Mouse (Mus musculus) spleen, adult 2 months (tissue): Measurements from ENCODE around the gene Ap2b1. TPM values are rescaled to one million over a fixed set of nuclear protein-coding genes. Genes with fewer than 3 reads are reported as not detected.
A peak's percentile ranks its signal among the peaks of the same experiment; 100 is the strongest.

Experiments used
- DNase-seq, 2 experiments: peaks; one replicate each; pipeline versions ENCODE4 v3.0.0 to v3.0.0-alpha.2; 2012 to 2021; ENCODE audit warnings: low spot score in 2 of 2, low read depth in 1 of 2
- H3K27ac ChIP-seq: fragments of 200-500 bp; 2 replicates; pipeline ENCODE4 v1.5.1; 2012; ENCODE audit warnings: low read length, inconsistent platforms; ENCODE audit not compliant: insufficient read depth
- H3K27me3 ChIP-seq: fragments of 200-500 bp; 2 replicates; pipeline ENCODE4 v1.6.1; 2012; ENCODE audit warnings: mild to moderate bottlenecking, moderate library complexity, low read length, inconsistent platforms; ENCODE audit not compliant: control insufficient read depth, insufficient read depth
- H3K36me3 ChIP-seq: fragments of 200-500 bp; 2 replicates; pipeline ENCODE4 v1.6.1; 2012; ENCODE audit warnings: mild to moderate bottlenecking, low read length, inconsistent platforms; ENCODE audit not compliant: control insufficient read depth, insufficient read depth
- H3K4me1 ChIP-seq: fragments of 200-500 bp; 2 replicates; pipeline ENCODE4 v1.6.1; 2011; ENCODE audit warnings: inconsistent platforms; ENCODE audit not compliant: control insufficient read depth, insufficient read depth, insufficient read length
- H3K4me3 ChIP-seq: fragments of 200-500 bp; 2 replicates; pipeline ENCODE4 v1.5.1; 2011; ENCODE audit warnings: mild to moderate bottlenecking, inconsistent platforms; ENCODE audit not compliant: insufficient read depth, insufficient read length; ENCODE audit errors: extremely low read depth
- CTCF ChIP-seq: fragments of 200-500 bp; IDR thresholded peaks from 2 replicates; pipeline ENCODE4 v1.5.1; 2011; ENCODE audit warnings: mild to moderate bottlenecking, inconsistent platforms; ENCODE audit not compliant: insufficient read depth, insufficient read length, insufficient replicate concordance; ENCODE audit errors: extremely low read depth
- POLR2A ChIP-seq: fragments of 200-500 bp; IDR thresholded peaks from 2 replicates; pipeline ENCODE4 v1.6.1; 2011; ENCODE audit warnings: low read depth, low read length, inconsistent platforms
- WGBS: fragments of 180-500 bp; shearing (Covaris S2); methylation state at CpG from one replicate; pipeline ENCODE4 v1.1.7; 2018; 5-methylcytosine and 5-hydroxymethylcytosine counted together
- polyA plus RNA-seq: library from polyadenylated mRNA; depleted of rRNA; stranded (reverse); fragments of >200 nt; gene quantifications from 2 replicates; pipeline ENCODE4 v1.2.3, GENCODE M21; 2012

Ap2b1 gene
- polyA plus RNA-seq, 1 experiment: 26.1 TPM

GRCm38 (mm10) chr11:83271951-83272843 lies 26.6 kb upstream of the Ap2b1 start:
- Histone ChIP-seq H3K4me3 (no peak overlapping the region), H3K36me3 (no peaks in the 10 kb centered on the region), H3K4me1 (no peaks in the 10 kb centered on the region; the same call in 1 of the 2 replicates), H3K27me3 (no peaks in the 10 kb centered on the region), H3K27ac (no peak overlapping the region)
- 18% methylated on average over 2 of the region's 2 CpGs for WGBS
- 0 out of 2 replicates have a peak, but pooled peaks have one; percentile 1 for TF ChIP-seq CTCF
- no peak for TF ChIP-seq POLR2A
- peak; percentile 44 to 49 for DNase-seq

- Histone ChIP-seq H3K27ac (no peak overlapping the region), H3K27me3 (no peaks in the 10 kb centered on the region; the same call in 1 of the 2 replicates), H3K4me3 (no peak overlapping the region), H3K4me1 (no peaks in the 10 kb centered on the region), H3K36me3 (no peaks in the 10 kb centered on the region)
- WGBS: 69% methylated on average over 7 of the region's 7 CpGs
- no peak for TF ChIP-seq CTCF
- no peak for TF ChIP-seq POLR2A
- no peak for DNase-seq
These were observed 22.6 kb upstream of the Ap2b1 start for GRCm38 (mm10) chr11:83276251-83276650.

- no peak for DNase-seq
- Histone ChIP-seq H3K4me3 (no peak overlapping the region), H3K4me1 (no peaks in the 10 kb centered on the region), H3K36me3 (no peaks in the 10 kb centered on the region), H3K27ac (no peak overlapping the region), H3K27me3 (no peaks in the 10 kb centered on the region; the same call in 1 of the 2 replicates)
- WGBS: 95% methylated on average over 4 of the region's 4 CpGs
- TF ChIP-seq CTCF: no peak
- no peak for TF ChIP-seq POLR2A
These were observed 19.8 kb upstream of the Ap2b1 start for GRCm38 (mm10) chr11:83279024-83279423.

GRCm38 (mm10) chr11:83279691-83280090 lies 19.1 kb upstream of the Ap2b1 start:
- H3K4me1 ChIP-seq: no peaks in the 10 kb centered on the region
- TF ChIP-seq POLR2A: no peak
- no peak for TF ChIP-seq CTCF
- H3K27me3 ChIP-seq: no peaks in the 10 kb centered on the region; the same call in 1 of the 2 replicates
- DNase-seq: no peak
- H3K27ac ChIP-seq: no peak overlapping the region
- WGBS: 83% methylated on average over 6 of the region's 6 CpGs
- H3K36me3 ChIP-seq: no peaks in the 10 kb centered on the region
- H3K4me3 ChIP-seq: no peak overlapping the region

- Histone ChIP-seq H3K4me3 (no peak overlapping the region), H3K36me3 (no peaks in the 10 kb centered on the region)
- DNase-seq: no peak
These were observed 16.7 kb upstream of the Ap2b1 start for GRCm38 (mm10) chr11:83282084-83282483.

GRCm38 (mm10) chr11:83285627-83286026 lies 13.2 kb upstream of the Ap2b1 start:
- H3K36me3 ChIP-seq: no peaks in the 10 kb centered on the region
- H3K4me1 ChIP-seq: no peaks in the 10 kb centered on the region
- no peak overlapping the region for H3K4me3 ChIP-seq
- no peak overlapping the region for H3K27ac ChIP-seq
- TF ChIP-seq CTCF (no peak), POLR2A (no peak)
- WGBS: 84% methylated on average over 4 of the region's 4 CpGs
- H3K27me3 ChIP-seq: no peaks in the 10 kb centered on the region
- no peak for DNase-seq

More at GRCm38 (mm10) chr11:83282084-83282483, 16.7 kb upstream of the Ap2b1 start:
- Histone ChIP-seq H3K4me1 (no peaks in the 10 kb centered on the region), H3K27me3 (no peaks in the 10 kb centered on the region; the same call in 1 of the 2 replicates), H3K27ac (no peak overlapping the region)
- TF ChIP-seq CTCF (no peak), POLR2A (no peak)
- WGBS: 66% methylated on average over 2 of the region's 2 CpGs

- Histone ChIP-seq H3K36me3 (no peaks in the 10 kb centered on the region), H3K27me3 (no peaks in the 10 kb centered on the region), H3K4me3 (no peak within 1 kb of the TSS), H3K27ac (no peak within 1 kb of the TSS), H3K4me1 (peaks cover 3% of the 10 kb centered on the region; the same call in 1 of the 2 replicates)
- WGBS: 66% methylated on average over 1 of the region's 1 CpGs
- DNase-seq: no peak
- TF ChIP-seq POLR2A: no peak
- TF ChIP-seq CTCF: no peak
These were observed 12.3 kb upstream of the Ap2b1 start, which contains the start of gene Slfn14 for GRCm38 (mm10) chr11:83286566-83286965. Gene Slfn14 (minus strand): TSS chr11:83286726.
